Mouse (Mus musculus) heart, embryonic 14.5 days (tissue): ENCODE measurements around the gene Pla2g2e. TPM values are rescaled to one million over a fixed set of nuclear protein-coding genes. Genes with fewer than 3 reads are reported as not detected.

Experiments used
- ATAC-seq: fragments of 200-750 bp; cut with Nextera tagmentation; 2 replicates; pipeline ENCODE4 v1.8.0; 2017; ENCODE audit warnings: low read depth, moderate TSS enrichment; ENCODE audit not compliant: insufficient number of reproducible peaks, insufficient read depth, low FRiP score
- H3K27ac ChIP-seq, 2 experiments: fragments of 200-500 bp in 1 of 2; fragments of 300-500 bp in 1 of 2; sonication (generic) in 1 of 2; replicated peaks in 1 of 2; 2 replicates each; pipeline ENCODE4 v1.5.1; 2012 to 2014; ENCODE audit warnings: low read depth in 2 of 2, low read length in 2 of 2, control low read depth in 1 of 2, mild to moderate bottlenecking in 1 of 2, mixed read lengths in 1 of 2; ENCODE audit not compliant: control insufficient read depth in 1 of 2, insufficient read depth in 1 of 2
- H3K27me3 ChIP-seq: fragments of 300-500 bp; sonication (generic); 2 replicates; pipeline ENCODE4 v1.6.1; 2014; ENCODE audit warnings: mild to moderate bottlenecking, low read length, control low read depth; ENCODE audit not compliant: control insufficient read depth, insufficient read depth
- H3K36me3 ChIP-seq: fragments of 300-500 bp; sonication (generic); 2 replicates; pipeline ENCODE4 v1.6.1; 2014; ENCODE audit warnings: mild to moderate bottlenecking, control low read depth, low read length, mixed read lengths; ENCODE audit not compliant: control insufficient read depth, insufficient read depth
- H3K4me1 ChIP-seq, 2 experiments: fragments of 200-500 bp in 1 of 2; fragments of 300-500 bp in 1 of 2; sonication (generic) in 1 of 2; 2 replicates each; pipeline ENCODE4 v1.6.1; 2012 to 2014; ENCODE audit warnings: low read length in 2 of 2, control low read depth in 1 of 2, mixed read lengths in 1 of 2; ENCODE audit not compliant: control insufficient read depth in 2 of 2, insufficient read depth in 2 of 2
- H3K4me2 ChIP-seq: fragments of 300-500 bp; sonication (generic); 2 replicates; pipeline ENCODE4 v1.6.1; 2014; ENCODE audit warnings: mild to moderate bottlenecking, low read length
- H3K4me3 ChIP-seq, 2 experiments: fragments of 200-500 bp in 1 of 2; fragments of 300-500 bp in 1 of 2; sonication (generic) in 1 of 2; 2 replicates each; pipeline ENCODE4 v1.5.1; 2012 to 2014; ENCODE audit warnings: low read length in 2 of 2, mild to moderate bottlenecking in 2 of 2, control low read depth in 1 of 2, low read depth in 1 of 2, moderate library complexity in 1 of 2; ENCODE audit not compliant: control insufficient read depth in 1 of 2, insufficient read depth in 1 of 2
- H3K9ac ChIP-seq: fragments of 300-500 bp; sonication (generic); 2 replicates; pipeline ENCODE4 v1.6.1; 2014; ENCODE audit warnings: mild to moderate bottlenecking, low read length
- H3K9me3 ChIP-seq: fragments of 300-500 bp; sonication (generic); 2 replicates; pipeline ENCODE4 v1.6.1; 2016; ENCODE audit warnings: low read length, control low read depth; ENCODE audit not compliant: control insufficient read depth
- WGBS: fragments of 180-500 bp; shearing (Covaris S2); extraction: QIAGEN DNeasy Blood & Tissue Kit; methylation state at CpG from one replicate; pipeline ENCODE4 v1.1.7; 2014; 5-methylcytosine and 5-hydroxymethylcytosine counted together
- polyA plus RNA-seq: library from polyadenylated mRNA; unstranded; fragments of >200 nt; fragmentation: Nextera tagmentation; extraction: Ambion mirVana; gene quantifications from 2 replicates; pipeline ENCODE4 v1.2.1, GENCODE M21; 2014

The Pla2g2e gene
- polyA plus RNA-seq, 1 experiment from 2014 or later, result not detected

DNA sequence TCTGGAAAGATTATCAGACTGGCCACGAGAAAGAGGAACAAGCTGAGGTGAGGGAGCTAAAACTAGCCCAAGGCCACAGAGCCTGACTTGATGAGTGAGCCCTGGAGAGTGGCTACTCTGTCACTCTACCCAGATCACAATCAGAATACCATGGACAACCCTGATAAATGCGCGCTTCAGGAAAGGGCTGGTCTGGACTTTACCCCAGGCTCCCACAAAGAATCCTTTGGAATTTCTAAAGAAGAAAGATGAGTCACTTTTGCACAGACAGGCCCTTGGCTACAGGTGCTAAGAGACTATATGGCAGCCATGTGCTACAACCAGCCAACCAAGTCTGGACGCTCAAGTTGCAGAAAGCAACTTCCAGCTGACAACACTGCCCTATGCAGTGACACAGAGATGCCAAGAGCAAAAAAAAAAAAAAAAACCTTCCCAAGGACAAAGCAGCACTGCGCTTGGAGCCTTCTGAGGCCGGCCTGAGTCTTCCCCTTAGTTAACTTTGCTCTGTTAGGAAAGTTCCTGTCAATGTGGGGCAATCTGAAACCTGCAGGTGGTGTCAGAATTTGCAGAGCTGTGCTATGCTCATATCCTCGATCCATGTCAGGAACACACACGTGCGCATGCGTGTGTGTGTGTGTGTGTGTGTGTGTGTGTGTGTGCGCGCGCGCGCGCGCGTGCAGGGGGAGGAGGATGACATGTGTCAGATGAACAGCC is 28.0 kb downstream of the Pla2g2e start:
- H3K27me3 ChIP-seq, result no peaks in the 10 kb centered on the region
- H3K9me3 ChIP-seq, result no peaks in the 10 kb centered on the region
- H3K4me3 ChIP-seq, result no peak overlapping the region
- peaks cover 64% of the 10 kb centered on the region for H3K36me3 ChIP-seq
- no peak overlapping the region for H3K9ac ChIP-seq
- 92% methylated on average over 18 of the region's 18 CpGs for WGBS
- H3K4me1 ChIP-seq, result no peaks in the 10 kb centered on the region
- ATAC-seq, result no peak
- no peak overlapping the region for H3K27ac ChIP-seq
- H3K4me2 ChIP-seq, result no peak overlapping the region

DNA sequence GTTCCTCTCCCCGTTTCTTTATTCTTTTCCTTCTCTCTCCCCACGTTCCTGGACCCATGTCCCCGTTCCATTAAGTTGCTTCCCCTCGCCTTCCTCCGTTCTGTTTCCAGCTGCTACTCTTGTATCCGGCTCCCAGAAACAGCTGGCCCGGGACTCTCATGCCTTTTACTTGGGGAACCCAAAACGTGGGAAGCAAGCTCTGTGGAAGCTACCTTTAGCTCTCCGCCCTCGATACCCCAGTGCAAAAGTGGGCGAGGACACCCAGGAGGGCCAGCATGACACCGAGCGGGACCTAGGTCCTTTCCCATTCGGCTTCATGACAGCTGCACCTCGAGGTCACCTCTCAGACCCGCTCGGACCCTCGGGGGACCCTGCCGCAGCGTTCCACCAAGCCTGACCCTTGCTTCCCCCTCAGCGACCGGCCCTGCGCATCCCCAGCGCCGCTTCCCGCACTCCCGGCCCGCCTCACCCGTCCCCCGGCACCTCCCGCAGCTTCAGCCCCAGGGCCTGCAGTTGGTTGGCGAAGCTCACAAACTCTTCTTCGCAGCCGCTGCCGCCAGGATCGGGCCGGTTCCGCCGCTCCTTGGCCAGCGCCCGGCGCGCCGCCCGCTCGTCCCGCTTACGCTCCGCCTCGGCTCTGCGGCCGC is 35.5 kb downstream of the Pla2g2e start:
- Histone ChIP-seq H3K36me3 (peaks cover 8% of the 10 kb centered on the region; the same call in 1 of the 2 replicates), H3K27me3 (no peaks in the 10 kb centered on the region), H3K4me3 (peak overlapping the region; percentile 66 to 78), H3K27ac (peak overlapping the region in 1 of 2 experiments; percentile 35; a peak in 1 of 4 replicates), H3K9ac (peak overlapping the region; percentile 85), H3K9me3 (0 out of 2 replicates have a peak, but pooled peaks cover 3% of the 10 kb centered on the region), H3K4me1 (peaks cover 3 to 6% of the 10 kb centered on the region in 2 experiments; a peak in 3 of 4 replicates), H3K4me2 (peak overlapping the region; percentile 79)
- under 1% methylated on average over 51 of the region's 52 CpGs for WGBS
- no peak; the same call in 1 of the 2 replicates for ATAC-seq

DNA sequence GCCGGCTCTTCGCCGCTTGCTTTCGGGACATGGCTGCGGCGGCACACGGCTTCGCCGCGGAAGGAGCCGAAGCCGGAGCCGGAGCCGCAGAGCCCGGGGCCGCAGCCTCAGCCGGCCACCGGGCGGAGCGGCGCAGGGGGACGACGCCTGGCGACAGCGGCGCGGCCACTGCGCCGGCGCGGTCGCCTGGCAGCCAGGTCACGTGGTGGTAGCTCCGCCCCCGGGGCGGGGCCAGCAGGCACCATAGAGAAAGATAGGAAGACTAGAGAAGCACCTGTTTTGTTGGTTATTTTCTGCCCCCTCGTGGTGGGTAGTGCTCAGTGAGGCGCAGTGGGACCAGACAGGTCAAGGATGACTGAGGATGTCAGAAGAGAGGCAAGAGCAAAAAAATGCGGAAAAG is 36.1 kb downstream of the Pla2g2e start, which contains the start of gene Otud3:
TSS of gene Otud3 (minus strand) at position 149 of the 400 bp plus-strand sequence.
- peak; percentile 96 for ATAC-seq
- Histone ChIP-seq H3K9me3 (0 out of 2 replicates have a peak, but pooled peaks cover 3% of the 10 kb centered on the region), H3K27me3 (no peaks in the 10 kb centered on the region), H3K9ac (peak within 1 kb of the TSS; percentile 85), H3K4me2 (peak within 1 kb of the TSS; percentile 79), H3K4me1 (peaks cover 3 to 6% of the 10 kb centered on the region in 2 experiments; a peak in 3 of 4 replicates), H3K36me3 (peaks cover 8% of the 10 kb centered on the region; the same call in 1 of the 2 replicates), H3K4me3 (peak within 1 kb of the TSS; percentile 66 to 78), H3K27ac (peak within 1 kb of the TSS in 1 of 2 experiments; percentile 35; a peak in 1 of 4 replicates)
- WGBS, result under 1% methylated on average over 39 of the region's 39 CpGs

DNA sequence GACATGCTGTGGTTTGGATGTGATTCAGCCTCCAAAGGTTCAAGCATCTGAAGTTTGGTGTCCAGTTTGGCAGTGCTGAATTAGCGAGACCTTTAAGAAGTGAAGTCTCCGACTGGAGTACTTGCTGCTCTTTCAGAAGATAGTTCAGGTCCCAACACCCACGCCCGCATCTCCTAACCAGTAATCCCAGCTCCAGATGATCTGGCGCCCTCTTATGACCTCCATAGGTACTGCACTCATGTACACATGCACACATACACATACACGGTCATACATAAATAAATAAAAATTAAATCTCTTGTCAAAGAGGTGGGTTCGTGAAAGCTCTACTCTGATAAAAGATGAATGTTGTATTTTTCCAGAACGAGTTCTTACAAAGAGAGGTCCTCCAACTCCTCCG is 39.5 kb downstream of the Pla2g2e start:
- Histone ChIP-seq H3K4me1 (peaks cover 3 to 6% of the 10 kb centered on the region in 2 experiments; a peak in 3 of 4 replicates), H3K4me3 (no peak overlapping the region), H3K9me3 (0 out of 2 replicates have a peak, but pooled peaks cover 3% of the 10 kb centered on the region), H3K9ac (no peak overlapping the region), H3K27ac (no peak overlapping the region), H3K36me3 (no peaks in the 10 kb centered on the region), H3K27me3 (peaks cover 7% of the 10 kb centered on the region), H3K4me2 (no peak overlapping the region)
- WGBS, result 82% methylated on average over 9 of the region's 9 CpGs
- no peak for ATAC-seq

DNA sequence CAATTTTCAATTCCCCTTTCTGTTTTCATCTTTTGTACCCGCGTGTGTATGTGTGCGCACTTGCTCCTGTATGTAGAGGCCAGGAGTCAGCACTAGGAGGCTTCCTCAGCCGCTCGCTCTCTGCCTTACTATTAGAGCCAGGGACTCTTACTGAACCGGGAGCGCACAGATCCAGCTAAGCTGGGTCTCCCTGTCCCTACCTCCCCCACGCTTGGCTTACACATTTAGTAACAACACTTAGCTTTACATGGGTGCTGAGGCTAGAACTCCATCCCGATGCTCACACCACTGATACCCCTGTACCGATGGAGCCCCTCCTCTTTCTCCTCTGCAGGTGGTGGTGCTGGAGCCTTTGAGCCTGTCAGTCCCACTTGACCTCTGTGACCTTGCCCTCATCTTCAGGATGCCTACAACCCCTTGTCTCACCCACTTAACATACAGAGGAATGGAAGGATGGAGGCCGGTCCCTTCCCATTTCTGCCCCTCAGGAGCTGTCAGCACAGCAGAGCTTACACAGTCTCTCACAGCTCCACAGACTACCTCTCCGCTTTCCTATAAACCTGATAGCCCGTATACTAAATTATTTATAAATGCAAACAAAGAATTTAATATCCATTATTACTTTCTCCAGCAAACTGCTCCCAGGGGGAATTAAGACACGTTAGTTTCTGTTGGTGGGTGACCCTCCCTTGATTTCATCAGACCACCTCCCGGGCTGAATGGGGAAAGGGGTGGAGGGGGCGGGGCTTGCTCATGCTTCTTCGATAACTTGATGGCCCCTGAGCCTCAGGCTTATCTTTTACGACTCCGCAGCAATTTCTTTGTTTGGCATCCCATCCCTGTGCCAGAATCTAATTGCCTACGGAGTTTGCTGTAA is 43.8 kb downstream of the Pla2g2e start:
- Histone ChIP-seq H3K9me3 (0 out of 2 replicates have a peak, but pooled peaks cover 3% of the 10 kb centered on the region), H3K36me3 (no peaks in the 10 kb centered on the region), H3K9ac (no peak overlapping the region), H3K4me1 (no peaks in the 10 kb centered on the region), H3K4me2 (peak overlapping the region; percentile 50), H3K4me3 (0 out of 4 replicates have a peak overlapping the region, but pooled peaks of 1 of the 2 experiments have one; percentile 9), H3K27me3 (peaks cover 7% of the 10 kb centered on the region), H3K27ac (no peak overlapping the region)
- 34% methylated on average over 20 of the region's 20 CpGs for WGBS
- no peak for ATAC-seq

DNA sequence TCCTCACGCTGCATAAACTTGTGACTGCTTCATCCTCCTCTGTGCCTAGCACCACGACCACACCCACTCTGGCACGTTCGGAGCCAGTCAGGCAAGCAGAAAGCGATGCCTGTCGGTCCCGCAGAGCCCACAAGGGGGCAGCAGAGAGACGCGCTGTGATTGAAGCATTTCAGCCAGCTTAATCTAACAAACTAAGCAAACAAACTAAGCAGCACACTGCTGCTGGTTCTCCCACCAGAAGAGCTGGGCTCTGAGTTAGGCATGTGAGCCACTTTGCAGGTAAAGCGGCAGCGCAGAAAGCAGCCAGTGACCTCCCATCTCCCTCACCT is 44.4 kb downstream of the Pla2g2e start:
- WGBS, result 2% methylated on average over 11 of the region's 11 CpGs
- Histone ChIP-seq H3K27ac (no peak overlapping the region), H3K27me3 (peaks cover 7% of the 10 kb centered on the region), H3K36me3 (no peaks in the 10 kb centered on the region), H3K9me3 (0 out of 2 replicates have a peak, but pooled peaks cover 2% of the 10 kb centered on the region), H3K4me1 (no peaks in the 10 kb centered on the region), H3K9ac (no peak overlapping the region), H3K4me2 (peak overlapping the region; percentile 50), H3K4me3 (0 out of 4 replicates have a peak overlapping the region, but pooled peaks of 1 of the 2 experiments have one; percentile 9)
- ATAC-seq, result 0 out of 2 replicates have a peak, but pooled peaks have one; percentile 50

DNA sequence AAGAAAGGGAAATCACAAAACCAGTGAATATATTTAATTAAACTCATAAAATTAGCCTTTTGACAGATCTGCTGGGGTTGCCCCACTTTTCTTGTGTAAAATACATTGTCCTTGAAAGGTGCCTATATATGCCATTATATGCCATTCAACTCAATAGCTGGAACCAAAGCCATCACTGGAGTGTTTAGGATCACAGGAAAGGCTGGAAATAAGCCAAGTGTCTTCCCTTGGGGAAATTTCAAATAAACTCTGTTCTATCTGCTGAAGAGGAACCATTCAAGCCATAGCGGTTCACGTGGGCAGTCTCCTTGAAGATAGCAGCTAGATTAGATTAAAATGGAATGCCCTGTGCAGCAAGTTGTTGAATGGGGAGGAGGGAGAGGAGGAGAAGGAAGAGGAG is 47.8 kb downstream of the Pla2g2e start:
- Histone ChIP-seq H3K4me3 (no peak overlapping the region), H3K9ac (no peak overlapping the region), H3K4me2 (no peak overlapping the region), H3K27ac (no peak overlapping the region), H3K27me3 (peaks cover 10% of the 10 kb centered on the region), H3K9me3 (no peaks in the 10 kb centered on the region), H3K4me1 (no peaks in the 10 kb centered on the region), H3K36me3 (no peaks in the 10 kb centered on the region)
- no peak for ATAC-seq
- WGBS, result 19% methylated on average over 2 of the region's 2 CpGs
